Mouse (Mus musculus): ENCODE data around the gene Duox1.

GRCm38 (mm10) chr2:122396150-122396549, 80.7 kb downstream of the Duox1 start:
- TF ChIP-seq CTCF (IDR thresholded peaks at IDR 0.05; ENCODE audit: control insufficient read depth, insufficient read depth, low read length) = no peak
- TF ChIP-seq POLR2A (IDR thresholded peaks at IDR 0.05; ENCODE audit: borderline replicate concordance, control insufficient read depth, low read depth, low read length) = no peak

Data from bone marrow, adult 2 months (tissue).